Mouse (Mus musculus) bone marrow macrophage, adult 2 months (primary cell): Measurements from ENCODE around the gene Gm3238.
"Not testable (repeated sequence)": the region's sequence is repeated elsewhere in the genome, so short reads cannot be mapped to it uniquely, and the experiment has no call there.

Source experiments
- CTCF ChIP-seq: IDR thresholded peaks from 2 replicates; pipeline ENCODE4 v1.5.1; 2012; ENCODE audit warnings: low read depth, mild to moderate bottlenecking, low read length, moderate library complexity
- POLR2A ChIP-seq: IDR thresholded peaks from 2 replicates; pipeline ENCODE4 v1.6.1; 2012; ENCODE audit warnings: mild to moderate bottlenecking, low read depth, low read length, borderline replicate concordance

DNA sequence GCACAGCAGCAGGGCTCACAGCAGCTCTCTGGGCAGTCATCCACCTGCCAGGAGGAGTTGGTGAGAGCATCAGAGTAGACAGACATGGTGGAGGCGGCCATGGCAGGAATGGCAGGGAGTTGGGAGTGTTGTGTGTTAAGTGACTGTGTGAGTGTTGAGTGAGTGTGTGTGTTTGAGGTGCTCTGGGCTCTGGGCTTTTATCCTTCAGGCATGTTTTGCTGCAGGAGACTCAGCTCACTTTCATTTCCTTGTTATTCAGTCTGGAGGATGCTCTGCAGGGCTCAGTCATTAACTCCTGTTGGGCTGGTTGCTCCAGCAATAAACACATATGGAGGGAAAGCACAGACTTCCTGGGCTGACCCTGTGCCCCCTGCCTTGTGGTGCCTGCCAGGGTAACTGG is 11.3 kb upstream of the Gm3238 start, which contains the start of gene Gm3250:
- TF ChIP-seq POLR2A, CTCF: not testable (repeated sequence)
